Mouse (Mus musculus) 3T3-L1 (cell line): ENCODE results near the gene Gm20854.
"Not testable (repeated sequence)": the region's sequence is repeated elsewhere in the genome, so short reads cannot be mapped to it uniquely, and the experiment has no call there.

Experiments used
- DNase-seq: peaks from one replicate; pipeline ENCODE4 v3.0.0-alpha.2; 2015; ENCODE audit warnings: low read depth, low spot score

Gene Gm20854

DNA sequence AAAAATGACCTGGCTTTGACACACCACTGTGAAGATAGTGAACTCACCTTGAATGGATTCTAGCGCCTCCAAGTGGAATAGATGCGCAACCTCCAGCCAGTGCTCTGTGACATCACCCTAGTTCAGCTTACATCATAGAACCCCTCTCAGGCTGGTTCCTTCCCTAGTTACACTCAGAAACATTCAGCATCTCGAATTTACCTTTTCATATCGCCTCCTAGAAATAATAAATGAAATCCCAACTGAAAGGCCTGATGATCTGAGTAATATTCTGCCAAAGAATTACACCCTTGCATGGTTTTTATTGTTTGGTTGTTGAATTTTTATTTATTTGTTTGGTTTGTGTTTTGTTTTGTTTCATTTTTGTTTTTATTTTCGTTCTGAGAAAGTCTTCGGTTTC, at the start of gene Gm20854:
TSS of gene Gm20854 (minus strand) at position 101 of the 400 bp plus-strand sequence.
- DNase-seq, result not testable (repeated sequence)
